Mouse (Mus musculus) liver, embryonic 14.5 days (tissue): ENCODE measurements at regions not wholly inside any gene's neighbourhood (a gene's known extent, or its start where the extent isn't known, plus 50 kb on each side); places are given as distances from the start of the nearest gene placed in this dataset.
A peak's percentile ranks its signal among the peaks of the same experiment; 100 is the strongest.

Experiments used
- ATAC-seq: fragments of 200-750 bp; cut with Nextera tagmentation; 2 replicates; pipeline ENCODE4 v1.8.0; 2017; ENCODE audit warnings: moderate number of reproducible peaks, mild to moderate bottlenecking, moderate library complexity; ENCODE audit not compliant: insufficient read depth
- DNase-seq, 3 experiments: peaks; one replicate each; pipeline ENCODE4 v3.0.0-alpha.2; 2012 to 2013; ENCODE audit warnings: low read depth in 3 of 3, low spot score in 3 of 3
- H3K27ac ChIP-seq: fragments of 300-500 bp; sonication (generic); 2 replicates; pipeline ENCODE4 v1.5.1; 2014; ENCODE audit warnings: moderate library complexity, mild to moderate bottlenecking, control low read depth, inconsistent platforms
- H3K27me3 ChIP-seq: fragments of 300-500 bp; sonication (generic); 2 replicates; pipeline ENCODE4 v1.6.1; 2014; ENCODE audit warnings: mild to moderate bottlenecking, low read length, moderate library complexity; ENCODE audit not compliant: control insufficient read depth, insufficient read depth
- H3K36me3 ChIP-seq: fragments of 300-500 bp; sonication (generic); replicated peaks from 2 replicates; pipeline ENCODE4 v1.6.1; 2014; ENCODE audit warnings: low read depth; ENCODE audit not compliant: control insufficient read depth, insufficient read depth
- H3K4me1 ChIP-seq, 2 experiments: fragments of 200-500 bp in 1 of 2; fragments of 300-500 bp in 1 of 2; sonication (generic) in 1 of 2; replicated peaks; 2 replicates each; pipeline ENCODE4 v1.6.1; 2012 to 2014; ENCODE audit warnings: antibody characterized with exemption in 1 of 2, inconsistent platforms in 1 of 2, low read length in 1 of 2; ENCODE audit not compliant: control insufficient read depth in 2 of 2, insufficient read depth in 2 of 2
- H3K4me2 ChIP-seq: fragments of 300-500 bp; sonication (generic); 2 replicates; pipeline ENCODE4 v1.6.1; 2014; ENCODE audit warnings: low read depth, mild to moderate bottlenecking, control low read depth, moderate library complexity
- H3K4me3 ChIP-seq, 2 experiments: fragments of 200-500 bp in 1 of 2; fragments of 300-500 bp in 1 of 2; sonication (generic) in 1 of 2; 2 replicates each; pipeline ENCODE4 v1.5.1; 2012 to 2014; ENCODE audit warnings: low read depth in 2 of 2, low read length in 2 of 2, mild to moderate bottlenecking in 2 of 2, control low read depth in 1 of 2, inconsistent platforms in 1 of 2, moderate library complexity in 1 of 2; ENCODE audit not compliant: insufficient read depth in 1 of 2
- H3K9ac ChIP-seq: fragments of 300-500 bp; sonication (generic); replicated peaks from 2 replicates; pipeline ENCODE4 v1.6.1; 2014; ENCODE audit warnings: mild to moderate bottlenecking, control low read depth, moderate library complexity
- H3K9me3 ChIP-seq: fragments of 300-500 bp; sonication (generic); 2 replicates; pipeline ENCODE4 v1.6.1; 2016; ENCODE audit warnings: low read length, mixed read lengths; ENCODE audit not compliant: control insufficient read depth
- CTCF ChIP-seq: IDR thresholded peaks from 2 replicates; pipeline ENCODE4 v1.5.1; 2016; ENCODE audit warnings: antibody characterized with exemption, low read depth, control low read depth
- EP300 ChIP-seq: IDR thresholded peaks from 2 replicates; pipeline ENCODE4 v1.6.1; 2016; ENCODE audit warnings: antibody characterized with exemption, low read depth
- WGBS: fragments of 180-500 bp; shearing (Covaris S2); extraction: QIAGEN DNeasy Blood & Tissue Kit; methylation state at CpG from one replicate; pipeline ENCODE4 v1.1.7; 2014; ENCODE audit not compliant: insufficient replicate concordance; 5-methylcytosine and 5-hydroxymethylcytosine counted together

DNA sequence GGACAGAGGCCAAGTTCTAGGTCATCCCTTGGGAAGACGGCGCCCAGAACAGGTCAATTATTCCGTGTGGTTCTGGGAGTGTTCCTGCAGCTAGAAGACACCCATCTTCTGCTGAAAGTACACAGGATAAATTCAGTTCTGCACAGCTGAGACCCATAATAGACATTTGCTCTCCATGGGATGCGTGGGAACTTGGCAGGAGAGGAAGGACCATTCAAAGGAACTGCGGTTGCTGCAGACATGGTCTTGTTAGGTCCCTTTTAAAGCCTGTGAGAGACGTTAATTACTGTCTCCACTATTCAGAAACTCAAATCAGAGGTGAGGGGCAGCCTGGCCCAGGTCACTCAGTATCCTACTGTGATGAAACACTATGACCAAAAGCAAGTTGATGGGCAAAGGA, 130.4 kb downstream of the Cdc5l start:
- WGBS: 55% methylated on average over 6 of the region's 6 CpGs
- TF ChIP-seq CTCF (no peak), EP300 (no peak)
- no peak overlapping the region for H3K27ac ChIP-seq

DNA sequence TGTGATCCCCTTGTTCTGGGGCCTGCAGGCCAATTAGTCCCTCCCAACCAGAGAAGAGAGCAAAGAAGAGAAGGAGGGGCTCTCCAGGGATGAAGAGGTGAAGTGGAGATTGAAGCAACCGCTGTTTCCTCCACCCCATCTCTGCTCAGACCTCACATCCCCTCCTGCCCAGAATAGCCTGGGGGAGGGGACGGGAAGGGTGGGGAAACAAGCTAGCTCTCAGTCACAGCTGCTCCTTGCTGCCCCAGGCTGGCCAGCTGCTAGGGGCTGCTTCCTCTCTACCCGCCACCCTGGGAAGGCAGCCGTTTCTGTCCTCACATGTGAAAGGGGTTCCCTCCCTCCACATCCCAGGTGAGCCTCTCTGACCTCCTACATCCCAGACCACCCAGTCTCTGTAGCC, 135.2 kb downstream of the Cdc5l start:
- TF ChIP-seq EP300: no peak
- no peak for TF ChIP-seq CTCF
- H3K4me1 ChIP-seq: no peaks in the 10 kb centered on the region
- H3K36me3 ChIP-seq: no peaks in the 10 kb centered on the region
- H3K9me3 ChIP-seq: no peaks in the 10 kb centered on the region
- ATAC-seq (no peak), DNase-seq (peak in 1 of 3 experiments; percentile 2)
- no peaks in the 10 kb centered on the region for H3K27me3 ChIP-seq
- no peak overlapping the region for H3K4me2 ChIP-seq
- H3K9ac ChIP-seq: no peak overlapping the region
- no peak overlapping the region for H3K4me3 ChIP-seq
- no peak overlapping the region for H3K27ac ChIP-seq
- WGBS: 3% methylated on average over 4 of the region's 4 CpGs

More for the DNA sequence above, 130.4 kb downstream of the Cdc5l start:
- no peak overlapping the region for H3K4me3 ChIP-seq
- no peak overlapping the region for H3K4me2 ChIP-seq
- DNase-seq: no peak
- H3K4me1 ChIP-seq: no peaks in the 10 kb centered on the region
- ATAC-seq: no peak
- H3K27me3 ChIP-seq: no peaks in the 10 kb centered on the region
- H3K36me3 ChIP-seq: no peaks in the 10 kb centered on the region
- H3K9ac ChIP-seq: no peak overlapping the region
- no peaks in the 10 kb centered on the region for H3K9me3 ChIP-seq

DNA sequence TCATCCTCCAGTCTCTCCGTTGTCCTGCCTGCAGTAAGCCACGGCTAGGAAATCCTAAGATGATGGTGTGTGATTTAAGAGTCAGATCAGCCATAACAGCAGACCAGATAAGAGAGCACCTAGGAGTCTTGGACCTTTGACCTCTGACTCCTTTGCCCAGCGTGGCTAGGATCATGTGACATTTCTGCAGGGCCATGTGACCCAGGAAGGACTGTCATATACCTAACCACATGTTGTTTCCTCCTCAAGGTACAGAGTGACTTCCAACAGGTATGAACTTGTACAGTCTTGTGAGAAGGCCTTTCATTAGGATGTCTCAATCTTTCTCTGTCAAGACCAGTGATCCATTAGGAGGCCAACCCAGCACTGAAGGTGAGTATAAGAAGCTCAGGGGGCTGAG, 135.7 kb downstream of the Cdc5l start:
- WGBS: 43% methylated on average over 3 of the region's 3 CpGs
- Histone ChIP-seq H3K27me3 (no peaks in the 10 kb centered on the region), H3K9me3 (no peaks in the 10 kb centered on the region), H3K36me3 (no peaks in the 10 kb centered on the region), H3K4me3 (no peak overlapping the region), H3K9ac (no peak overlapping the region), H3K4me2 (no peak overlapping the region), H3K4me1 (no peaks in the 10 kb centered on the region), H3K27ac (no peak overlapping the region)
- ATAC-seq (no peak), DNase-seq (no peak)
- TF ChIP-seq CTCF: no peak
- no peak for TF ChIP-seq EP300

DNA sequence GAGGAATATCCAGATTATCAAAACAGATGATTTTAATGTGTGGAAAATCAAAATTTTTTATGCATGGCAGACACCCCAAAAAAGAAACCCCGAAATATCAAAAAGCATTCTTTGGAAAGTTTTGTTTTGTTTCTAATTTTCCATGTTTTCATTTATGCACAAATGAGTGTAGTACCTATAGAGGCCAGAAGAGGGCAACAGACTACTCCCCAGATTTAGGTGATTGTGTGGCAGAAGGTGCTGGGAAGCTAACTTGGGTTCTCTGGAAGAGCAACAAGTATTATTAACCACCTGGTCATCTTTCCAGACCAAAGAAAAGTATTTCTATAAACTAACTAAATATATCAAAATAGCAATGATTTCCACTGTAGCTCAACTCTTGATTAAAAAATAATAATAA, 137.2 kb downstream of the Cdc5l start:
- Histone ChIP-seq H3K4me2 (no peak overlapping the region), H3K27ac (no peak overlapping the region), H3K4me1 (no peaks in the 10 kb centered on the region), H3K36me3 (no peaks in the 10 kb centered on the region), H3K27me3 (no peaks in the 10 kb centered on the region), H3K9ac (no peak overlapping the region), H3K9me3 (no peaks in the 10 kb centered on the region), H3K4me3 (no peak overlapping the region)
- TF ChIP-seq CTCF: peak; percentile 50
- TF ChIP-seq EP300: no peak
- 52% methylated on average over 1 of the region's 1 CpGs for WGBS
- no peak for ATAC-seq
- no peak for DNase-seq

DNA sequence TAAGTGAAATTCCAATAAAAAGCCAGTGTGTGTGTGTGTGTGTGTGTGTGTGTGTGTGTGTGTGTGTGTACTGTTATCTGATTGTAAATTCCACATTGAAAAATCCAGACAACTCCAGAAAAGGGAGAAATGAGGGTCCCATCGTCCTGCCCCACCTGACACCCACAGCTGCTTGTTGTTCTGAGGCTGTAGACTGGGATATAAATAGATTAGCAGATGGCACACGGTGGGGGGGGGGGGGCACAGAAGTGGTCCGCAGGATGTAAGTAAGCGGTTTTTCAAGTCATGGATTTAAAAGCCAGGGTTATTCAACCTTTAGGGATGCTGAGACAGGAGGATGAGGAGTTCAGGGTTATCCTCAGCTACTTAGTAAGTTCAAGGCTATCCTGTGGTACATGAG, 138.7 kb downstream of the Cdc5l start:
- no peak overlapping the region for H3K9ac ChIP-seq
- no peak overlapping the region for H3K27ac ChIP-seq
- H3K4me1 ChIP-seq: no peaks in the 10 kb centered on the region
- no peak for DNase-seq
- no peak for ATAC-seq
- no peak overlapping the region for H3K4me2 ChIP-seq
- no peak overlapping the region for H3K4me3 ChIP-seq
- no peaks in the 10 kb centered on the region for H3K36me3 ChIP-seq
- TF ChIP-seq EP300 (no peak), CTCF (no peak)
- WGBS: 29% methylated on average over 4 of the region's 4 CpGs
- H3K27me3 ChIP-seq: no peaks in the 10 kb centered on the region
- no peaks in the 10 kb centered on the region for H3K9me3 ChIP-seq
